Mouse (Mus musculus): ENCODE results near the gene Poc1b.

GRCm38 (mm10) chr10:99145611-99146010 is 38.8 kb downstream of the Poc1b start:
- no peak for TF ChIP-seq CTCF (IDR thresholded peaks at IDR 0.05)
- TF ChIP-seq EP300 (IDR thresholded peaks at IDR 0.05): no peak
